Mouse (Mus musculus) kidney, postnatal 4 days (tissue): ENCODE measurements at regions not wholly inside any gene's neighbourhood (a gene's known extent, or its start where the extent isn't known, plus 50 kb on each side); places are given as distances from the start of the nearest gene placed in this dataset.

Experiments used
- DNase-seq, 2 experiments: peaks; one replicate each; pipeline ENCODE4 v3.0.0; 2021; ENCODE audit warnings: mixed read lengths in 2 of 2

GRCm38 (mm10) chr2:48539465-48540055 is 274.3 kb upstream of the Acvr2a start:
- DNase-seq = peak; percentile 46 to 56

GRCm38 (mm10) chr2:48544377-48544776 is 269.5 kb upstream of the Acvr2a start:
- DNase-seq = no peak

DNA sequence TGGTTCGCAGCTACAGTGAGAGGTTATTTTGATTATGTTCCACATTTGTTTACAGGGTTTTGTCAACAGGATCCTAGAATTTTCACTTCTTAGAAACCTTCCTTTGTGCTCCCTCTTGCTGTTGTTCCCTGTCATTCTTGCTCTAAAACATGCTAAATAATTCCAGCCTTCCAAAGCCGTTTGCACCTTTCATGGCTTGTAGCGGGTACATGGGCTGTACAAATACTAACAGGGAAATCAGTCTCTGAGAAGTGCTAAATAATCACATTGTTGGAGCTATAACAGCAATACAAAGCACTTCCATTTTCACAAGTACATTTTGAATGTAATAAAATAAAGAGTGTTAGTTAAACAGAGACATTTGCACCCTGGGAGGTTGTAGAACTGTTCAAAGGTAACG is 268.8 kb upstream of the Acvr2a start:
- no peak for DNase-seq

DNA sequence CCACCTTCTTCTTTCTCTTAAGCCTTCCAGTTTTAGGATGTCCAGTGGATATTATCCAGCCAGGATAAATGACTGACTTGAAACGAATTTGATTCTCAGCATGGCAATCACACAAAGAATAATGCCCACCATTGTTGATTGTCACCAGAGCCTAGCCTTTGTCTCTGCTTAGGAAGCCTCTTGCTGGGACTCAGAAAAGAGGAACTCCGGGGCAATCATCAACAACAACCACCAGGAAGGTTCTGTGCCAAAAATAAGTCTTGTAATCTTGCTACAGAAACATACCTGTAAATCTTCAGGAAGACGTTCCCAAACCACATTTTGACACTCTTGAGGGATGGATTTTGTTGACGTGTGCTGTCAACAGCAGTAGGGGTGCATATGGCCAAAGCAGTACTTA is 268.2 kb upstream of the Acvr2a start:
- DNase-seq = no peak

DNA sequence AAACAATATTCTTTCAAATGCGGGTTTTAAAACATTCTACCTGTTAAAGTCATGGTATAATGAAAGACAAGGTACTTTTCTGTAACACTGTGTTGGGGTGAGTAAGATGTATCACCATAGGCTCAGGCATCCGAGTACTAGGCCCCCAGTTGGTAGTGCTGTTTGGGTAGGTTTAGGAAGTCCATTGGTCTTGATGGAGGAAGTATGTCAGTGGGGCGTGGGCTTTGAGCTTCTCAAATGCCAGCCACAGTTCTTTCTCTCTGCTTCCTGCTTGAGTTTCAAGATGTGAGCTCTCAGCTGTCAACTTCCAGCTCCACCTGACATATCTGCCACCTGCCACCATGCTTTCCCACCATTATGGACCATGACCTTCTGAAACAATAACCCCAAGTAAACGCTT is 267.7 kb upstream of the Acvr2a start:
- no peak for DNase-seq

DNA sequence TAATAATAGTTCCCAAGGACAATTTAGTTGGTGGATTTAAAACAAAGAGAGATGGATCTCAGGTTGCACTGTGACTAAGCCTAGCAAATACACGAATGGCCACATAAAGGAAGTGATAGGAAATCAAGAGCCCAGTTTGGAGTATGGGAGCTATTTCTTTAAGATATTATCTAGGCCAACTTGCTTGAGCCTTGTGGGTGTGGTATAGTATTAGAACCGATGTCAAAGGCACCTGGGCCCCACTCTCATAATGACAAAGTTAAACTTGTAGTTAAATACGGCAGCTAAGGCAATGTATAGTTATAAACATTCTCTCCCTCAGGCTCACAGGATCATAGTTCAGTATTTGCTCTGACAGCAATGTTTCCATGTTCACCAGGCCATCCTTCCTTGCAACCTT is 257.3 kb upstream of the Acvr2a start:
- no peak for DNase-seq

DNA sequence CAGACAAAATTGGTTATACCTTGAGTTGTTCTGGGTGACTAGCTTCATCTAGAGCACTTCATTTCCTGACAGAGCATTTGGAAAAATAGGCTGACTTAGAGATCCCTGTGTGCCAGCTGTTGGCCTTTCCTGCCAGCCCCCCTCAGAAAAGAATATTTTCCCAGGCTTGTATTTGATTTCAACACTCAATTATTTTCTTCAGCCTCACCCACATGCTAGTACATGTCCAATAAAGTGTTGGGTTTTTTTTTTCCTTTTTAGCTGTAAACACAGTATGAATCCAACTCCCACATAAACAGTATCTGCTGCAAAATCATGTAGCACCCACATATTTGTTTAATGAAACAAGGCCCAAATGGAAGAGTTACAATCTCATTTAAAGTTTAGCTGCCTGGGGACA is 256.8 kb upstream of the Acvr2a start:
- DNase-seq = no peak

DNA sequence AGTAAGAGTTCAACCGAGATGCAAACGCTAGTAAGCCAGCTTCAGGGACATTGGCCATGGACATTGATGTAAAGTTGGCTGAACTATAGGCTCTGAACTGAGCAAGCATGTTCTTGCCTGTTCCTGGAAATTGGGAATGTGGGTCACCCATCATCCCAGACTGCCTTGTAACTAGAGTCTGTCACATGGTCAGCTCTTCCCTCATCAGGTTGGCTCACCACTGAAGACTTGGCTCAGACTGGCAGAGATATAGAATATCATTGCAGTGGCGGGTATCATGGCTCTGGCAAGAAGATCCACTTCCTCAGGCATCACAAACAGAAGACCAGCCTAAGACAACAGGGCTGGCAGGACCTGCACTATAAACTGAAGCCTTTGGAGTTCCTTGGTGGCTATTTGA is 255.3 kb upstream of the Acvr2a start:
- no peak for DNase-seq

- DNase-seq = no peak
Observed at GRCm38 (mm10) chr2:48563636-48564035, 250.3 kb upstream of the Acvr2a start.

DNA sequence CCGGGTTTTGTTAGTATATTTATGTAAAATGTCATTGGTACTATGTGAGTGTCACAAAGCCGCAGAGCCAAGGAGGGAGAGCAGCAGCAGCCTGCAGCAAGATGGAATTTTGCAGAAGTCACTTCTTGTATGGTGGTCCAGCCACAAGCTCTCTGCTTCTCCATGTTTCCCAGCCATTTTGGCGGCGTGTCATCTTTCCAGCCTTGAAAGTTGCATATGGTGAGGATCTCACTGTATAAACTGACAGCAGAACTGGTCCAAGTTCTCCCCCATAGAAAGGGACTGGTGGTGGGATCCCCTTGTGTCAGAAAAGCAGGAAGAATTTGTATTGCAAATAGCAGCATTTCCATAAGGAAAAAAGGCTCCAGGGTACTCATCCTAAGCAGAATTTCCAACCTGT is 249.7 kb upstream of the Acvr2a start:
- peak in 1 of 2 experiments; percentile 9 for DNase-seq

DNA sequence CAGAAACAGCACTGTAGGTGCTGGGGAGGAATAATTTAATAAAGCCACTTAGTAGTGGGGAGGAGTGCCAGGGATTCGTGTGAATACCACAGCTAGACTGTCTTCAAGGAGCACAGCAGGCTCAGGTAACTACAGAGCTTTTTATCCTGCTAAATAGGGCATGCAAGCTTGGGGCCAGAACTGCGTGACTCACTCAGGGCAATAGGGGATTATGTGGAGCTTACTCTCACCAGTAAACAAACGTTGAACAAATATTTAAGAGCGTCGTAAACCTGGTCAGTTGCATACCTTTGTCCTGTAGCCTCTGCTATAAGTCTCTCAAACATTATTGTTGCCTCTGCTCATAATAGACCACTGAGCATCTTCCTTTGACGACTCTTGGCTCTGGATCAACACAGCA is 246.0 kb upstream of the Acvr2a start:
- no peak for DNase-seq

- DNase-seq = no peak
Observed at GRCm38 (mm10) chr2:48586162-48586830, 227.6 kb upstream of the Acvr2a start.

GRCm38 (mm10) chr2:48586831-48587169 is 227.1 kb upstream of the Acvr2a start:
- no peak for DNase-seq

DNA sequence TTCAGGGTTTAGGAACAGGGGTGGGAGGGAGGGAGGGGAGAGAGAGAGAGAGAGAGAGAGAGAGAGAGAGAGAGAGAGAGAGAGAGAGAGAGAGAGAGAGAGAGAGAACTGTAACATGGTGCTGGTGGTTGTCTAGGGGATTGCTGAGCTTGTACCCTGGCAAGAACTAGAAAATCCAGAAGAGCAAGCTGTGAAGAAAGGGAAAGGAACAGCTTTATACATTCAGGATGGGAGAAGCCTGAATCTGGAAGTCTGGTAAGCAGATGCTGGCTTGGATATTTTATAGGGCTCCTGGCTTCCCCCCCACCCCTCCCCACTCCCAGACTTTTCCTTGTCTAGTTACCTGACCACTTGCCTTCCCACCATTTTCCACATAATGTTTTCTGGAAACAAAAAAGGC is 224.2 kb upstream of the Acvr2a start:
- no peak for DNase-seq

- DNase-seq = no peak
Observed at GRCm38 (mm10) chr2:48597793-48598583, 215.9 kb upstream of the Acvr2a start.

- no peak for DNase-seq
Observed at GRCm38 (mm10) chr2:48599367-48599766, 214.5 kb upstream of the Acvr2a start.

DNA sequence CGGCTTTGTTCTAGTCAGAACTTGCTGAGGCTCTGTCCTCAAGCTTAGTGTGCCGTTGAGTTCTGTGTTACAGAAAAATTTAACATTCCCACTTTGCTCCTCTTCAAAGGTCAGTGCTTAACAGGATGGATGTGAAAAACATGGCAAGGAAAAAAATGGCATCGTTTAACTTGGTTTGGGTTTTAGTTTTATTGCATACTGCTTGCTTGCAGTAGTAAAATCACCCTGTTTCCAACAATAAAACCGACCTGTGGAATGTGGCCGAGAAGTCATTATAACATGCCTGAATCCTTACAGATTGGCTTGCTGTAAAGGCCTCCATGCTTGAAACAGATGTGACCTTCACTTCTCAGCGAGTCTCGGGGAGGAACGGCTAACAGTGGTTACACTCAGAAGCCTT is 212.1 kb upstream of the Acvr2a start:
- DNase-seq = no peak

DNA sequence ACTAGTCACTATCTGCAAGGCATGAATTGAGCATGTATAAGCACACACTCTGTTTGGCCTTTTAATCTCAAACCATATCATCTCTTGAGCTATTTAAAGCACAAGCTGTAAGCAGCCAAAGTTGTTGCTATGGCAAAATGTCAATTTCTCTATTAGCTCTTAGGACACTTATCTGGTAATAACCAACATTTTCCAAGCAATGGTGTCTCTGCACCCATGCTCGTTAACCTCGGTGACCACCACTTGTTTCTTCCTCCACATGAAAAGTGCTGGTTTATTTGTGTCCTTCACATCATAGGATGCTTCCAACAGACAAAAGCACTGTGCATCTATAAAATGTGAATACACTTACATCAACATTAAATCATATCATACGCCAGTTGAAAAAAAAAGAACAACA is 204.4 kb upstream of the Acvr2a start:
- no peak for DNase-seq

GRCm38 (mm10) chr2:48612251-48612650 is 201.7 kb upstream of the Acvr2a start:
- DNase-seq = no peak

DNA sequence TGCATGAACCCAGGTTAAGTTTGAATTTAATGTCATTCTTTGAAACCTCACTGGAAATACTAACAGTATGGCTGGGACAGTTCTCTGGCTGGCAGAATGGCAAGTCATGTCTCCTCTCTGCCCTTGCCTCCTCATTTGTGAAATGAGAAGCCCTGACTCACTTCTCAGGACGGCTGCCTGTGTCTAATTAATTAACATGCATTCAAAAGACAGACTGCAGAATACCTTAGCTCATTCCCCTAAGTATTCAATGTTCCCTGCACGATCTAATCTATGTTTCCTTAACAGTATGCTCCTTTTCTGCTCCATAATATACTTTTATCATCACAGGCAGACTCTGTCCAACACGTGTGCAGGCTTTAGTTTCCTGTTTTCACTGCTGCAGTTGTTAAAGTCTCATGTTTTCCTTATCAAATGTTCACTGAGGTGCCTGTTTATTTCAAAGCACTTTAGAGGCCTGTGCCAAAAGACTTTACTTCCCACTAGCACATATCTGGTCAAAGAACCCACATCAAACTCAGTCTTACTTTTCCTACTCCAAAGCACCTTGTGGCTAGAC is 196.7 kb upstream of the Acvr2a start:
- DNase-seq = no peak

GRCm38 (mm10) chr2:48619042-48619441 is 194.9 kb upstream of the Acvr2a start:
- DNase-seq = peak; percentile 69 to 70

DNA sequence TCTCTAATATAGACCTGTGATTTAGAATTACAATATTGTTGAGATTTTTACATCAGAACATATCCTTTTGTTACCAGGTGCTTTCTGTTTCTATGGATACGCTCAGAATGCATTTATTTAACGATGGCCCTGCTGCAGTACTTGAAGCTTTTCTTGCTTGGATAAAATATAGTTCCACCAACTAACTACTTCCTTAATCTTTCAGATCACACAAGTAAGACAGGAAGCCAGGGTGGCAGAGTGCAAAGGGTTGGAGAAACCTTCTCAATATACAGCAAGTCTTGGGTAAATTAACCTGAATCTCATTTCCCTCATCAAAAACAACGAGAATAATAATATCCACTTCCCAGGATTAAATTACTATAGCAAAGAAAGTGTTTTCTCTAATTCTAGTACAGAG is 193.1 kb upstream of the Acvr2a start:
- no peak for DNase-seq

- no peak for DNase-seq
Observed at GRCm38 (mm10) chr2:48622316-48622715, 191.6 kb upstream of the Acvr2a start.

DNA sequence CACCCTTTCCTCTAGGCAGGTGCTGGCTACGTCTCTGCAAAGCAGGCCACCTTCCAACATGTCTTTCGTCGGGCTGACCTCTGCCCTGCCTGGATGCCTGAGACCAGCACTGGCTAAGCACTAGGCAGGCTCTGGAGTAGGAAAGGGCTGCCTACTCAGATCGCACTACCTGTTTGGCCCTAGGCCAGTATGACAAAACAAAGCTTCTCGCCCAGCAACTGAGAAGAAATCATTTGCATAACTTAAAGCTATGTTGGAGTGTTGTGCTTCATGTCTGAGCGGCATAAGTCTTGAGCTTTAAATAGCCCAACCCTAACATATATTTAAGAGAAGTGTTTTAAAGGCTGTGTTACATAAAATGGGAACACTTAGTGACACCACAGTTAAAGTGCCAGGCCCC is 189.9 kb upstream of the Acvr2a start:
- peak; percentile 29 to 36 for DNase-seq
